Mouse (Mus musculus) hindbrain, postnatal 0 days (tissue): ENCODE data around the gene Dolk. TPM values are rescaled to one million over a fixed set of nuclear protein-coding genes. Genes with fewer than 3 reads are reported as not detected.

Experiments used
- ATAC-seq: fragments of 200-750 bp; cut with Nextera tagmentation; 2 replicates; pipeline ENCODE4 v1.8.0; 2017; ENCODE audit warnings: mild to moderate bottlenecking, moderate TSS enrichment, moderate library complexity
- DNase-seq: peaks from one replicate; pipeline ENCODE4 v3.0.0-alpha.2; 2015; ENCODE audit warnings: low spot score
- H3K27ac ChIP-seq: fragments of 300-500 bp; sonication (generic); 2 replicates; pipeline ENCODE4 v1.5.1; 2014; ENCODE audit warnings: mild to moderate bottlenecking
- H3K27me3 ChIP-seq: fragments of 300-500 bp; sonication (generic); 2 replicates; pipeline ENCODE4 v1.6.1; 2014; ENCODE audit warnings: low read length, mixed read lengths; ENCODE audit not compliant: insufficient read depth
- H3K36me3 ChIP-seq: fragments of 300-500 bp; sonication (generic); 2 replicates; pipeline ENCODE4 v1.6.1; 2014; ENCODE audit warnings: low read length, mixed read lengths; ENCODE audit not compliant: insufficient read depth
- H3K4me1 ChIP-seq: fragments of 300-500 bp; sonication (generic); 2 replicates; pipeline ENCODE4 v1.6.1; 2014; ENCODE audit warnings: antibody characterized with exemption, low read length, mixed read lengths; ENCODE audit not compliant: insufficient read depth
- H3K4me2 ChIP-seq: fragments of 300-500 bp; sonication (generic); 2 replicates; pipeline ENCODE4 v1.6.1; 2014; ENCODE audit warnings: low read depth, mild to moderate bottlenecking, low read length, moderate library complexity, mixed read lengths
- H3K4me3 ChIP-seq: fragments of 300-500 bp; sonication (generic); 2 replicates; pipeline ENCODE4 v1.5.1; 2014; ENCODE audit warnings: low read length
- H3K9ac ChIP-seq: fragments of 300-500 bp; sonication (generic); replicated peaks from 2 replicates; pipeline ENCODE4 v1.6.1; 2014; ENCODE audit warnings: mild to moderate bottlenecking, low read length, moderate library complexity, mixed read lengths
- H3K9me3 ChIP-seq: fragments of 300-500 bp; sonication (generic); 2 replicates; pipeline ENCODE4 v1.6.1; 2016; ENCODE audit warnings: low read length, mixed read lengths
- CTCF ChIP-seq: IDR thresholded peaks from 2 replicates; pipeline ENCODE4 v1.5.1; 2016; ENCODE audit warnings: antibody characterized with exemption, control low read depth, low read depth
- WGBS: fragments of 180-500 bp; shearing (Covaris S2); extraction: QIAGEN DNeasy Blood & Tissue Kit; methylation state at CpG from one replicate; pipeline ENCODE4 v1.1.7; 2014; 5-methylcytosine and 5-hydroxymethylcytosine counted together
- polyA plus RNA-seq: library from polyadenylated mRNA; unstranded; fragments of >200 nt; fragmentation: Nextera tagmentation; extraction: Ambion mirVana; gene quantifications from 2 replicates; pipeline ENCODE4 v1.2.1, GENCODE M21; 2015
- total RNA-seq: library from RNA; depleted of rRNA; stranded (reverse); fragments of >200 nt; gene quantifications from 2 replicates; pipeline ENCODE4 v1.2.3, GENCODE M21; 2014

Dolk gene
- total and polyA plus RNA-seq, 2 experiments from 2014 or later = 42.1 to 50.4 TPM

- no peak for TF ChIP-seq CTCF
- H3K4me2 ChIP-seq = no peak overlapping the region
- H3K27me3 ChIP-seq = no peaks in the 10 kb centered on the region
- no peak overlapping the region for H3K27ac ChIP-seq
- no peaks in the 10 kb centered on the region for H3K9me3 ChIP-seq
- H3K9ac ChIP-seq = no peak overlapping the region
- no peak overlapping the region for H3K4me3 ChIP-seq
- DNase-seq = no peak
- peaks cover 4% of the 10 kb centered on the region; the same call in 1 of the 2 replicates for H3K4me1 ChIP-seq
- WGBS = 89% methylated on average over 4 of the region's 4 CpGs
- peaks cover 48% of the 10 kb centered on the region for H3K36me3 ChIP-seq
- no peak for ATAC-seq
Measured at GRCm38 (mm10) chr2:30258600-30258999, 27.5 kb downstream of the Dolk start.

GRCm38 (mm10) chr2:30257699-30258460 lies 28.3 kb downstream of the Dolk start:
- 85% methylated on average over 7 of the region's 7 CpGs for WGBS
- Histone ChIP-seq H3K9ac (no peak overlapping the region), H3K27ac (no peak overlapping the region), H3K4me3 (no peak overlapping the region), H3K4me2 (no peak overlapping the region), H3K4me1 (no peaks in the 10 kb centered on the region; the same call in 1 of the 2 replicates), H3K36me3 (peaks cover 47% of the 10 kb centered on the region), H3K27me3 (no peaks in the 10 kb centered on the region), H3K9me3 (no peaks in the 10 kb centered on the region)
- ATAC-seq = no peak
- no peak for DNase-seq
- TF ChIP-seq CTCF = no peak

GRCm38 (mm10) chr2:30256616-30257350 lies 29.4 kb downstream of the Dolk start:
- Histone ChIP-seq H3K9ac (no peak overlapping the region), H3K4me3 (no peak overlapping the region), H3K27me3 (no peaks in the 10 kb centered on the region), H3K4me2 (no peak overlapping the region), H3K9me3 (no peaks in the 10 kb centered on the region), H3K4me1 (no peaks in the 10 kb centered on the region; the same call in 1 of the 2 replicates), H3K27ac (no peak overlapping the region), H3K36me3 (peaks cover 42% of the 10 kb centered on the region)
- no peak for TF ChIP-seq CTCF
- WGBS = 97% methylated on average over 30 of the region's 30 CpGs
- ATAC-seq = no peak
- no peak for DNase-seq

GRCm38 (mm10) chr2:30255631-30256395 lies 30.3 kb downstream of the Dolk start:
- DNase-seq = no peak
- Histone ChIP-seq H3K4me3 (no peak overlapping the region), H3K4me1 (no peaks in the 10 kb centered on the region; the same call in 1 of the 2 replicates), H3K4me2 (no peak overlapping the region), H3K9ac (no peak overlapping the region), H3K9me3 (no peaks in the 10 kb centered on the region), H3K27me3 (no peaks in the 10 kb centered on the region), H3K27ac (no peak overlapping the region), H3K36me3 (peaks cover 41% of the 10 kb centered on the region)
- no peak for TF ChIP-seq CTCF
- 96% methylated on average over 42 of the region's 42 CpGs for WGBS
- ATAC-seq = no peak

- 80% methylated on average over 5 of the region's 5 CpGs for WGBS
- Histone ChIP-seq H3K9me3 (no peaks in the 10 kb centered on the region), H3K4me1 (no peaks in the 10 kb centered on the region), H3K27ac (no peak overlapping the region), H3K4me3 (no peak overlapping the region), H3K9ac (no peak overlapping the region), H3K36me3 (peaks cover 40% of the 10 kb centered on the region), H3K27me3 (no peaks in the 10 kb centered on the region), H3K4me2 (no peak overlapping the region)
- ATAC-seq (no peak), DNase-seq (no peak)
- TF ChIP-seq CTCF = no peak
Measured at GRCm38 (mm10) chr2:30253809-30254208, 32.3 kb downstream of the Dolk start.

- H3K4me2 ChIP-seq = no peak overlapping the region
- no peak for ATAC-seq
Measured at GRCm38 (mm10) chr2:30252521-30252920, 33.6 kb downstream of the Dolk start.

More at GRCm38 (mm10) chr2:30252521-30252920, 33.6 kb downstream of the Dolk start:
- Histone ChIP-seq H3K4me1 (no peaks in the 10 kb centered on the region), H3K36me3 (peaks cover 39% of the 10 kb centered on the region), H3K9me3 (no peaks in the 10 kb centered on the region), H3K9ac (no peak overlapping the region), H3K27me3 (no peaks in the 10 kb centered on the region), H3K27ac (no peak overlapping the region), H3K4me3 (no peak overlapping the region)
- DNase-seq = no peak
- TF ChIP-seq CTCF = no peak
- WGBS = 59% methylated on average over 3 of the region's 3 CpGs
